Mouse (Mus musculus) forebrain, embryonic 14.5 days (tissue): ENCODE results near the gene Zfr. TPM values are rescaled to one million over a fixed set of nuclear protein-coding genes. Genes with fewer than 3 reads are reported as not detected.

Experiments
- ATAC-seq: fragments of 200-750 bp; cut with Nextera tagmentation; 2 replicates; pipeline ENCODE4 v1.8.0; 2017; ENCODE audit warnings: mild to moderate bottlenecking, moderate library complexity
- DNase-seq: peaks from one replicate; pipeline ENCODE4 v3.0.0-alpha.2; 2015; ENCODE audit warnings: low spot score
- H3K27ac ChIP-seq: fragments of 300-500 bp; sonication (generic); 2 replicates; pipeline ENCODE4 v1.5.1; 2014; ENCODE audit warnings: low read depth, mild to moderate bottlenecking, control low read depth, low read length, moderate library complexity
- H3K27me3 ChIP-seq: fragments of 300-500 bp; sonication (generic); replicated peaks from 2 replicates; pipeline ENCODE4 v1.6.1; 2014; ENCODE audit warnings: low read length, control low read depth, mixed read lengths; ENCODE audit not compliant: control insufficient read depth, insufficient read depth
- H3K36me3 ChIP-seq: fragments of 300-500 bp; sonication (generic); 2 replicates; pipeline ENCODE4 v1.6.1; 2014; ENCODE audit warnings: low read length, control low read depth; ENCODE audit not compliant: control insufficient read depth, insufficient read depth
- H3K4me1 ChIP-seq: fragments of 300-500 bp; sonication (generic); 2 replicates; pipeline ENCODE4 v1.6.1; 2014; ENCODE audit warnings: antibody characterized with exemption, low read length, control low read depth; ENCODE audit not compliant: control insufficient read depth, insufficient read depth
- H3K4me2 ChIP-seq: fragments of 300-500 bp; sonication (generic); 2 replicates; pipeline ENCODE4 v1.6.1; 2014; ENCODE audit warnings: mild to moderate bottlenecking, control low read depth, low read length
- H3K4me3 ChIP-seq: fragments of 300-500 bp; sonication (generic); 2 replicates; pipeline ENCODE4 v1.5.1; 2014; ENCODE audit warnings: low read depth, low read length, control low read depth
- H3K9ac ChIP-seq: fragments of 300-500 bp; sonication (generic); 2 replicates; pipeline ENCODE4 v1.6.1; 2014; ENCODE audit warnings: mild to moderate bottlenecking, low read length, control low read depth, moderate library complexity
- H3K9me3 ChIP-seq: fragments of 300-500 bp; sonication (generic); replicated peaks from 2 replicates; pipeline ENCODE4 v1.6.1; 2016; ENCODE audit warnings: low read length, control low read depth, mixed read lengths; ENCODE audit not compliant: control insufficient read depth
- WGBS: fragments of 180-500 bp; shearing (Covaris S2); extraction: QIAGEN DNeasy Blood & Tissue Kit; methylation state at CpG from one replicate; pipeline ENCODE4 v1.1.7; 2014; 5-methylcytosine and 5-hydroxymethylcytosine counted together
- microRNA counts: library from miRNA; unstranded; fragments of <30 nt; microRNA quantifications from one replicate; lab custom pipeline; 2016
- microRNA-seq: library from miRNA; unstranded; fragments of <30 nt; microRNA quantifications from one replicate; pipeline ENCODE4, GENCODE M21; 2016
- polyA plus RNA-seq: library from polyadenylated mRNA; unstranded; fragments of >200 nt; fragmentation: Nextera tagmentation; extraction: Ambion mirVana; gene quantifications from 2 replicates; pipeline ENCODE4 v1.2.1, GENCODE M21; 2014

Gene Zfr
- polyA plus RNA-seq, 1 experiment from 2014 or later = 169 TPM

DNA sequence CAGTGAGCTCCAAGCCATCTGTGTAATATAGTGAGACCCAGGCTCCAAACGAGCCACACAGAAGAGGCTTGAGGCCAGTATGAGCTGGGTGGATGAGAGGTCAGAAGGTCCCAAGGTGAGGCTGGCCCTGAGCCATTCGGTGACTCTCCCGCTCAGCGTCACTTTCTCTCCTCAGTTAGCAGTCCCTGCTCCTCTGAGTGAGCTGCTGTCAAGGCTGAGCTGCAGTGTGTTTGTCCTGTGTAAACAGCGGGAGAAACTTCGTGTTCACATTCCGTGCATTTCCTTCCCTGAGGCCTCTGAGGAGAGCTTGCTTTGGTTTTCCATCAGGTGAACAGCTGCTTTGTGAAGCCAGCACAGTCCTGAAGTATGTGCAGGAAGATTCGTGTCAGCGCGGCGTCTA, 114.8 kb downstream of the Zfr start:
- Histone ChIP-seq H3K4me1 (no peaks in the 10 kb centered on the region), H3K4me3 (no peak overlapping the region), H3K36me3 (peaks cover 22% of the 10 kb centered on the region), H3K9me3 (no peaks in the 10 kb centered on the region), H3K4me2 (no peak overlapping the region), H3K9ac (no peak overlapping the region), H3K27me3 (no peaks in the 10 kb centered on the region), H3K27ac (no peak overlapping the region)
- 86% methylated on average over 11 of the region's 11 CpGs for WGBS
- DNase-seq = no peak
- no peak for ATAC-seq

- H3K9me3 ChIP-seq = no peaks in the 10 kb centered on the region
- peaks cover 28% of the 10 kb centered on the region for H3K36me3 ChIP-seq
- no peak for DNase-seq
- no peaks in the 10 kb centered on the region for H3K4me1 ChIP-seq
- H3K4me3 ChIP-seq = no peak overlapping the region
- H3K9ac ChIP-seq = no peak overlapping the region
- H3K4me2 ChIP-seq = no peak overlapping the region
- no peak overlapping the region for H3K27ac ChIP-seq
- 93% methylated on average over 4 of the region's 4 CpGs for WGBS
- no peak for ATAC-seq
- no peaks in the 10 kb centered on the region for H3K27me3 ChIP-seq
These were observed 115.4 kb downstream of the Zfr start for GRCm38 (mm10) chr15:12233021-12233420.

MicroRNAs within 50 kb of the gene (microRNA counts, 519-probe panel; counts per million panel counts)
- not detected for microRNA mmu-miR-1898 (lab: Ali Mortazavi, UCI)

Small RNA genes lying within 50 kb of the gene (microRNA-seq; reads per million reads assigned to microRNA genes)
- gene Mir1898 = not detected

Other genes with a start within 250 kb of the Zfr start
- gene Npr3, start 210.5 kb upstream of the Zfr start, polyA plus RNA-seq = 0.86 and 1.0 TPM in 2 replicates
- gene Sub1, start 120.8 kb upstream of the Zfr start, polyA plus RNA-seq = 534 and 557 TPM in 2 replicates
- 8.1 and 8.2 TPM in 2 replicates for gene Mtmr12, start 87.2 kb downstream of the Zfr start, polyA plus RNA-seq
- 83.0 and 88.5 TPM in 2 replicates for gene Golph3, start 203.6 kb downstream of the Zfr start, polyA plus RNA-seq
- gene 1810049J17Rik, start 204.1 kb downstream of the Zfr start, polyA plus RNA-seq = 1.2 and 1.6 TPM in 2 replicates